Comparison of ENCODE assay signal across 7 mouse cellular contexts in genomic region chr2:32534061-32534732, GRCm38 (mm10). TPM values are rescaled to one million over a fixed set of nuclear protein-coding genes. Genes with fewer than 3 reads are reported as not detected.
DNase-seq lines count a peak whose midpoint lies in the region; ATAC-seq and TF ChIP-seq lines count a peak whose summit lies in the region.

No protein-coding gene starts in this region.

- no peak for DNase-seq in G1E (ENCODE audit: low spot score)
- peak; percentile 71 for DNase-seq in heart, postnatal 0 days (ENCODE audit: low spot score)
- peak; percentile 72 to 73 for DNase-seq in kidney, postnatal 36 days
- peak; percentile 77 for DNase-seq in mesoderm, embryonic 11.5 days (ENCODE audit: low read depth, low spot score)
- DNase-seq in thymus, postnatal 0 days (ENCODE audit: low spot score) = peak; percentile 54

- H3ac ChIP-seq in C2C12 (ENCODE audit: control insufficient read depth, insufficient read length, low read depth) = no peak overlapping the region

- TF ChIP-seq EP300 in heart, postnatal 0 days (IDR thresholded peaks at IDR 0.05; ENCODE audit: low read depth) = 0 out of 2 replicates have a peak, but pooled peaks have one; percentile 16

- H3K9ac ChIP-seq in embryonic facial prominence, embryonic 13.5 days = peak overlapping the region; percentile 94
- peak overlapping the region; percentile 69 for H3K9ac ChIP-seq in heart, postnatal 0 days (replicated peaks; ENCODE audit: low read depth, low read length)

- H3K27me3 ChIP-seq in C2C12 (ENCODE audit: control insufficient read depth, insufficient read depth, insufficient read length) = no peaks in the 10 kb centered on the region
- H3K27me3 ChIP-seq in G1E (ENCODE audit: insufficient read depth, low read length) = peaks cover 23% of the 10 kb centered on the region; the same call in 1 of the 2 replicates
- no peaks in the 10 kb centered on the region for H3K27me3 ChIP-seq in embryonic facial prominence, embryonic 13.5 days
- no peaks in the 10 kb centered on the region for H3K27me3 ChIP-seq in heart, postnatal 0 days (ENCODE audit: control insufficient read depth, insufficient read depth, low read length)

- TF ChIP-seq CTCF in C2C12 (IDR thresholded peaks at IDR 0.05; ENCODE audit: control insufficient read depth, insufficient read depth, insufficient read length) (no peak), G1E (IDR thresholded peaks at IDR 0.05; ENCODE audit: low read depth, low read length) (no peak)
- no peak for TF ChIP-seq CTCF in heart, postnatal 0 days (IDR thresholded peaks at IDR 0.05; ENCODE audit: low read depth)

- H3K36me3 ChIP-seq in C2C12 (ENCODE audit: control insufficient read depth, insufficient read depth) = no peaks in the 10 kb centered on the region
- peaks cover 12% of the 10 kb centered on the region for H3K36me3 ChIP-seq in G1E (replicated peaks)
- H3K36me3 ChIP-seq in embryonic facial prominence, embryonic 13.5 days = no peaks in the 10 kb centered on the region
- H3K36me3 ChIP-seq in heart, postnatal 0 days (replicated peaks; ENCODE audit: control insufficient read depth, insufficient read depth, low read length) = no peaks in the 10 kb centered on the region

- H3K9me3 ChIP-seq in G1E (replicated peaks) = no peaks in the 10 kb centered on the region
- no peaks in the 10 kb centered on the region for H3K9me3 ChIP-seq in embryonic facial prominence, embryonic 13.5 days
- H3K9me3 ChIP-seq in heart, postnatal 0 days (replicated peaks; ENCODE audit: control insufficient read depth, low read length) = no peaks in the 10 kb centered on the region

- H3K4me1 ChIP-seq in G1E (ENCODE audit: insufficient read depth, low read depth, low read length) = peaks cover 66% of the 10 kb centered on the region
- peaks cover 48% of the 10 kb centered on the region for H3K4me1 ChIP-seq in embryonic facial prominence, embryonic 13.5 days
- peaks cover 27% of the 10 kb centered on the region; the same call in 1 of the 2 replicates for H3K4me1 ChIP-seq in heart, postnatal 0 days (ENCODE audit: control insufficient read depth, insufficient read depth)

- H3K4me2 ChIP-seq in embryonic facial prominence, embryonic 13.5 days = peak overlapping the region; percentile 90
- H3K4me2 ChIP-seq in heart, postnatal 0 days (ENCODE audit: low read depth, low read length) = peak overlapping the region; percentile 93

- H3K79me3 ChIP-seq in C2C12 (ENCODE audit: low read depth) = no peaks in the 10 kb centered on the region

- WGBS in embryonic facial prominence, embryonic 13.5 days = 8% methylated on average over 13 of the region's 13 CpGs
- whole genome bisulfite sequencing in heart, postnatal 0 days = 12% methylated on average over 13 of the region's 13 CpGs

- no peak for ATAC-seq in G1E (ENCODE audit: extremely low read depth, insufficient number of reproducible peaks, low FRiP score, poor library complexity, severe bottlenecking)
- no peak for ATAC-seq in embryonic facial prominence, embryonic 13.5 days (ENCODE audit: insufficient number of reproducible peaks, insufficient read depth, low FRiP score, low TSS enrichment, low read depth)
- ATAC-seq in heart, postnatal 0 days (ENCODE audit: insufficient read depth, low read depth) = no peak

- peak overlapping the region; percentile 96 for H3K27ac ChIP-seq in embryonic facial prominence, embryonic 13.5 days
- peak overlapping the region; percentile 91 for H3K27ac ChIP-seq in heart, postnatal 0 days (ENCODE audit: low read depth)

- peak overlapping the region; percentile 55 for H3K4me3 ChIP-seq in C2C12 (ENCODE audit: insufficient read depth, poor library complexity, severe bottlenecking)
- H3K4me3 ChIP-seq in G1E (ENCODE audit: low read depth, low read length) = peak overlapping the region; percentile 87
- peak overlapping the region; percentile 92 for H3K4me3 ChIP-seq in embryonic facial prominence, embryonic 13.5 days
- H3K4me3 ChIP-seq in heart, postnatal 0 days (ENCODE audit: low read depth, low read length) = peak overlapping the region; percentile 84

- no peaks in the 10 kb centered on the region for H3K79me2 ChIP-seq in C2C12 (ENCODE audit: control insufficient read depth, insufficient read depth)

TF ChIP-seq in C2C12, 6 proteins besides CTCF, POLR2A, EP300 and RAD21:
- TF ChIP-seq MYOG (IDR thresholded peaks at IDR 0.05; ENCODE audit: control insufficient read depth, extremely low read depth, insufficient read length) (no peak), CEBPB (IDR thresholded peaks at IDR 0.05; ENCODE audit: low read depth) (no peak), MAX (IDR thresholded peaks at IDR 0.05) (no peak), FOSL1 (IDR thresholded peaks at IDR 0.05; ENCODE audit: insufficient read depth, low read length, poor library complexity, severe bottlenecking) (no peak), MYOD1 (IDR thresholded peaks at IDR 0.05; ENCODE audit: control insufficient read depth, insufficient read length, low read depth) (no peak), USF1 (IDR thresholded peaks at IDR 0.05; ENCODE audit: low read depth) (no peak)

RNA-seq across cellular contexts. Expression of gene Fam102a, which starts 0.9 kb away (rescaled TPM):
- 2.4 TPM for polyA plus RNA-seq in C2C12 (2012; fragmentation: generic; extraction: Trizol)
- 33.6 and 35.0 TPM in 2 replicates for total RNA-seq in G1E (2014; fragmentation: Nextera tagmentation)
- 28.7 and 30.1 TPM in 2 replicates for total RNA-seq in G1E (2017)
- polyA plus RNA-seq in G1E (2012) = 28.9 and 32.7 TPM in 2 replicates
- polyA plus RNA-seq in embryonic facial prominence, embryonic 13.5 days (2015; fragmentation: Nextera tagmentation; extraction: Ambion mirVana) = 12.3 and 15.5 TPM in 2 replicates
- total RNA-seq in heart, postnatal 0 days (2014; rRNA removed; ENCODE audit: low replicate concordance) = 11.2 and 12.3 TPM in 2 replicates
- 2.8 and 3.1 TPM in 2 replicates for polyA plus RNA-seq in heart, postnatal 0 days (2015; fragmentation: Nextera tagmentation; extraction: Ambion mirVana)
- polyA plus RNA-seq in thymus, postnatal 0 days (2015; fragmentation: Nextera tagmentation; extraction: Ambion mirVana) = 8.4 and 8.9 TPM in 2 replicates

RNA-seq across cellular contexts. Expression of gene Dpm2, which starts 36.5 kb away (rescaled TPM):
- polyA plus RNA-seq in C2C12 (2012; fragmentation: generic; extraction: Trizol) = 73.7 TPM
- 74.6 and 85.4 TPM in 2 replicates for total RNA-seq in G1E (2014; fragmentation: Nextera tagmentation)
- total RNA-seq in G1E (2017) = 59.3 and 64.4 TPM in 2 replicates
- polyA plus RNA-seq in G1E (2012) = 8.2 and 9.4 TPM in 2 replicates
- 112 and 116 TPM in 2 replicates for polyA plus RNA-seq in embryonic facial prominence, embryonic 13.5 days (2015; fragmentation: Nextera tagmentation; extraction: Ambion mirVana)
- total RNA-seq in heart, postnatal 0 days (2014; rRNA removed; ENCODE audit: low replicate concordance) = 17.9 and 31.0 TPM in 2 replicates
- 56.1 and 58.4 TPM in 2 replicates for polyA plus RNA-seq in heart, postnatal 0 days (2015; fragmentation: Nextera tagmentation; extraction: Ambion mirVana)
- 126 and 129 TPM in 2 replicates for polyA plus RNA-seq in thymus, postnatal 0 days (2015; fragmentation: Nextera tagmentation; extraction: Ambion mirVana)

RNA-seq across cellular contexts. Expression of gene Pip5kl1, which starts 40.4 kb away (rescaled TPM):
- 0.05 TPM for polyA plus RNA-seq in C2C12 (2012; fragmentation: generic; extraction: Trizol)
- total RNA-seq in G1E (2014; fragmentation: Nextera tagmentation) = 1.0 TPM in 1 of 2 replicates, not detected in the other
- total RNA-seq in G1E (2017) = 0.71 and 1.0 TPM in 2 replicates
- polyA plus RNA-seq in G1E (2012) = 0.11 and 0.13 TPM in 2 replicates
- 0.92 and 1.1 TPM in 2 replicates for polyA plus RNA-seq in embryonic facial prominence, embryonic 13.5 days (2015; fragmentation: Nextera tagmentation; extraction: Ambion mirVana)
- total RNA-seq in heart, postnatal 0 days (2014; rRNA removed; ENCODE audit: low replicate concordance) = not detected in 2 replicates
- polyA plus RNA-seq in heart, postnatal 0 days (2015; fragmentation: Nextera tagmentation; extraction: Ambion mirVana) = 0.18 TPM in 1 of 2 replicates, not detected in the other
- polyA plus RNA-seq in thymus, postnatal 0 days (2015; fragmentation: Nextera tagmentation; extraction: Ambion mirVana) = 0.28 and 0.31 TPM in 2 replicates

RNA-seq across cellular contexts. Expression of gene 9430097D07Rik, which starts 41.3 kb away (rescaled TPM):
- polyA plus RNA-seq in C2C12 (2012; fragmentation: generic; extraction: Trizol) (0.04 TPM), G1E (2012) (not detected in 2 replicates)
- total RNA-seq in G1E (2014; fragmentation: Nextera tagmentation) (not detected in 2 replicates), G1E (2017) (0.11 TPM in 1 of 2 replicates, not detected in the other)
- polyA plus RNA-seq in embryonic facial prominence, embryonic 13.5 days (2015; fragmentation: Nextera tagmentation; extraction: Ambion mirVana) = 0.18 TPM in 1 of 2 replicates, not detected in the other
- total RNA-seq in heart, postnatal 0 days (2014; rRNA removed; ENCODE audit: low replicate concordance) = not detected in 2 replicates
- not detected in 2 replicates for polyA plus RNA-seq in heart, postnatal 0 days (2015; fragmentation: Nextera tagmentation; extraction: Ambion mirVana)
- 0.08 TPM in 1 of 2 replicates, not detected in the other for polyA plus RNA-seq in thymus, postnatal 0 days (2015; fragmentation: Nextera tagmentation; extraction: Ambion mirVana)

RNA-seq across cellular contexts. Expression of gene St6galnac4, which starts 52.7 kb away (rescaled TPM):
- polyA plus RNA-seq in C2C12 (2012; fragmentation: generic; extraction: Trizol) (82.3 TPM), G1E (2012) (20.8 and 24.4 TPM in 2 replicates)
- total RNA-seq in G1E (2014; fragmentation: Nextera tagmentation) (15.4 and 25.2 TPM in 2 replicates), G1E (2017) (6.7 and 8.1 TPM in 2 replicates)
- polyA plus RNA-seq in embryonic facial prominence, embryonic 13.5 days (2015; fragmentation: Nextera tagmentation; extraction: Ambion mirVana) = 33.1 and 34.7 TPM in 2 replicates
- 25.7 and 28.0 TPM in 2 replicates for total RNA-seq in heart, postnatal 0 days (2014; rRNA removed; ENCODE audit: low replicate concordance)
- 25.5 and 27.0 TPM in 2 replicates for polyA plus RNA-seq in heart, postnatal 0 days (2015; fragmentation: Nextera tagmentation; extraction: Ambion mirVana)
- polyA plus RNA-seq in thymus, postnatal 0 days (2015; fragmentation: Nextera tagmentation; extraction: Ambion mirVana) = 24.3 and 25.3 TPM in 2 replicates
